Mouse (Mus musculus): ENCODE results near the gene Gzf1.
A peak's percentile ranks its signal among the peaks of the same experiment; 100 is the strongest.

GRCm38 (mm10) chr2:148706409-148707201 is 25.8 kb downstream of the Gzf1 start:
- no peak for TF ChIP-seq EP300 (IDR thresholded peaks at IDR 0.05; ENCODE audit: low read depth)
- peak; percentile 57 for TF ChIP-seq CTCF (IDR thresholded peaks at IDR 0.05; ENCODE audit: low read depth)
